Mouse (Mus musculus) MEL-GATA-1-ER (cell line): ENCODE data around the gene Wdr35.
"Not testable (repeated sequence)": the region's sequence is repeated elsewhere in the genome, so short reads cannot be mapped to it uniquely, and the experiment has no call there.

Experiments used
- DNase-seq: peaks from one replicate; pipeline ENCODE4 v3.0.0-alpha.2; 2012; ENCODE audit warnings: low read depth; ENCODE audit errors: extremely low read depth

Wdr35 gene

GRCm38 (mm10) chr12:8973820-8974465 lies at the start of gene Wdr35:
Gene Wdr35 (plus strand): TSS chr12:8973892.
- DNase-seq, result peak; percentile 58

GRCm38 (mm10) chr12:8927652-8928051 lies 46.0 kb upstream of the Wdr35 start:
- DNase-seq, result peak; percentile 46

GRCm38 (mm10) chr12:8928766-8929165 lies 44.9 kb upstream of the Wdr35 start:
- no peak for DNase-seq

- DNase-seq, result no peak
Observed at GRCm38 (mm10) chr12:8931083-8931482, 42.6 kb upstream of the Wdr35 start.

GRCm38 (mm10) chr12:8935349-8935748 lies 38.3 kb upstream of the Wdr35 start:
- no peak for DNase-seq

GRCm38 (mm10) chr12:8936210-8936609 lies 37.5 kb upstream of the Wdr35 start:
- not testable (repeated sequence) for DNase-seq

GRCm38 (mm10) chr12:8939490-8939889 lies 34.2 kb upstream of the Wdr35 start:
- no peak for DNase-seq

- DNase-seq, result no peak
Observed at GRCm38 (mm10) chr12:8940011-8941005, 33.4 kb upstream of the Wdr35 start.

- no peak for DNase-seq
Observed at GRCm38 (mm10) chr12:8941131-8941615, 32.5 kb upstream of the Wdr35 start.

- peak; percentile 80 for DNase-seq
Observed at GRCm38 (mm10) chr12:8941699-8942392, 31.8 kb upstream of the Wdr35 start.

GRCm38 (mm10) chr12:8947163-8947562 lies 26.5 kb upstream of the Wdr35 start:
- DNase-seq, result no peak

- DNase-seq, result no peak
Observed at GRCm38 (mm10) chr12:8947714-8948464, 25.8 kb upstream of the Wdr35 start, which contains the start of gene Matn3. Gene Matn3 (plus strand): TSS chr12:8947929.

GRCm38 (mm10) chr12:8953136-8953535 lies 20.6 kb upstream of the Wdr35 start:
- no peak for DNase-seq

GRCm38 (mm10) chr12:8954161-8954561 lies 19.5 kb upstream of the Wdr35 start:
- DNase-seq, result no peak

GRCm38 (mm10) chr12:8961607-8962316 lies 11.9 kb upstream of the Wdr35 start:
- no peak for DNase-seq

- no peak for DNase-seq
Observed at GRCm38 (mm10) chr12:8969828-8970227, 3.9 kb upstream of the Wdr35 start.

GRCm38 (mm10) chr12:8975076-8975475 lies 1.4 kb downstream of the Wdr35 start:
- no peak for DNase-seq

- no peak for DNase-seq
Observed at GRCm38 (mm10) chr12:8993231-8993630, 19.5 kb downstream of the Wdr35 start.

GRCm38 (mm10) chr12:8998318-8998717 lies 24.6 kb downstream of the Wdr35 start:
- DNase-seq, result no peak

- peak; percentile 36 for DNase-seq
Observed at GRCm38 (mm10) chr12:9002038-9002648, 28.5 kb downstream of the Wdr35 start.
